Mouse (Mus musculus): ENCODE results near the gene Astn1.

The Astn1 gene

DNA sequence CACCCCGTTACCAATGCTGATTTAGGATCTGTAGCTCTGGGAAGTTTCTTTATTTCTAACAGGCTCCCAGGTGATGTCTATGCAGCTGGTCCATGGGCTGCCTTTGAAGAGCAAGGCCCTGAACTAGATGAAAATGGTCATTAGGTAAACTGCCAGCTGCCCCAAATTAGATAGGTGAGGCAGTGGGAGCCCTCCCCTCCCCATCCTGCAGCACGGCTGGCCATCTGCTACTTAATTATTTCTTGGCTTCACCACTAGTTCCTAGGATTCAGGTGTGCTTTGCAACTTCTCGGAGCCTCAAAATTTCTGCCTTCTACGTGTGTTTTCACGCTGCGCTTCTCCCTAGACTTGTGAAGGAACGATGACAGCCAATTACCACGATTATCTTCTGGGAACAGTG lies 59.4 kb downstream of the Astn1 start:
- DNase-seq = no peak

DNA sequence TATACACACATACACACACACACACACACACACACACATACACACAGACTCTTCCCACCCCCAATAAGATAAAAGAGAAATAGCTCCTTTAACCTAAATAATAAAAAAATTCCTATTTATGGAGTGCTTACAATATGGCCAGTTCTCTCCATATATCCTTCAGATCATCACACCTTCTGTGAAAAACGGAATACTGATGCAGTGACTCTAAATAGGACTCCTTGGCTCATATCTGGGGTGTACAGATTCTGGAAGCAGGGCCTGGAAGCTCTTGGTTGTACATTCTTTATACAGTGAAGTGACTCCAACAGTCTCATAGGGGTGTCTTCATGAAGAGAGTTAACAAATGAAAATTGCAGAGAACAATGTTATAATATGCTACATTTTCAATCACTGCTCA lies 60.7 kb downstream of the Astn1 start:
- DNase-seq = no peak

DNA sequence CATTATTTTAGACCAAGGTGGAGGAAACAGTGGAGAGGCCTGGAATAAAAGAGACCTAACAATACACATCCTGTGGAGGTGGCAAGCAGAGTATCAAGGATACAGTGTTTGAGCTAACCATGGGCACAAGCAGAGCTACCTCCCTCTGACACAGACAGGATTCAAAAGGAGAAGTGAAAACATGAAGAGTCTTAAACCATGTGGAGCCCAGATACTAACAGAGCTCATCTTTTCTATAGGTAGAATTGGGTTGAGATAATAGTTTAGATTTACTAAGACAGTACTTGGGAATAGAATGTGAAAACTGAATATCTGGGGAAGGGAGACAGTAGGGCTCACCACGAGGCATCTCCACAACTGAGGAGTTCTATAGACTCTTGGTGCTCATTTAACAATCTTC lies 84.0 kb downstream of the Astn1 start:
- no peak for DNase-seq

DNA sequence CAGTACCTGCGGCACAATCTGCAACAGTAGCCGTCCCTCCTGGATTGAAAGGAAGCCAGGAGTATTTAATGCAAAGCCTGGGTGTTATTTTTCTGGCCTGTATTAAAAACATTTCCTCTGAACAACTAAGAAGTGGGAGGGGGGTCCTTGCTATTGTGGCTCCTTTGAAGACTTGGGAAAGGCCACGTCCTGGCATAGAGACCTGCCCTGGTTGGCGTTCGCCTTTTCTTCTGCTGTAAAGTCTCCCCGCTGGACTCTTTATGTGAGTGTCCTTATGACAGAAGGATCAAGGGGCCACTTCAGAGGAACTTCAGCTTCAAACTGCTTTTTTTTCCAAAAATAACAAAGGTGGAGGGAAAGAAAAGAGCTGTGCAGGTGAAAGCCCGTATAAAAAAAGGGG lies 85.9 kb downstream of the Astn1 start:
- DNase-seq = no peak

DNA sequence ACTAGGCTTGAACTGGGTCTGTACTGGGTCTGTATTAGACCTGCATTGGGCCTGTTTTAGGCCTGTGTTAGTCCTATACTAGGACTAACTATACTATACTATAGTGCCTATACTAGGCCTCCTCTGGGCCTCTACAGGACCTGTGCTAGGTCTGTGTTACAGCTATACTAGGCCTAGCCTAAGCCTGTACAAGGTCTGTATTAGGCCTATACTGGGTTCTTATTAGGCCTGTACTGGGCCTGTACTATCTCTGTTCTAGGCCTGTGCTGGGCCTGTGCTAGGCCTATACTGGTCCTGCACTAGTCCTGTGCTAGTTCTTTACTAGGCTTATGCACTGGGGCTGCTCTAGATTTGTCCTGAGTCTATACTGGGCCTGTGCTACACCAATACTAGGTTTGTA lies 90.6 kb downstream of the Astn1 start:
- DNase-seq = no peak

DNA sequence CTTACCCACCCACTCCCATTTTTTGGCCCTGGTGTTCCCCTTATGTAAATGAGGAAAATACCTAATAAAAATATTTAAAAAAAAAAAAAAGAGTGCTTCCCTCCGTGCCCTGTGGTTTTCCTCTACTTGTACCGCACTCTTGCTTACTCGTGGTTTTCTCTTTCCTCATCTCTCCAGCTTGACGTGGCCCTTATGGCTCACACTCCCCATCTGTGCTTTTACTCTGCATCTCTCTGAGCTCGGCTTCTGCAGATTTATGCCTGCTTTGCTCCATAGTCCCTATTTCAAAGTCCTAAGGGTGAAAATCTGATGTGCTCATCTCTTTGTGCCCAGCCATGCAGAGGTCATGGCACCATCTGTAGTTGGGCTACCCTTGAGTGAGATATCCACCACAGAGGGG lies 91.5 kb downstream of the Astn1 start:
- DNase-seq = no peak

DNA sequence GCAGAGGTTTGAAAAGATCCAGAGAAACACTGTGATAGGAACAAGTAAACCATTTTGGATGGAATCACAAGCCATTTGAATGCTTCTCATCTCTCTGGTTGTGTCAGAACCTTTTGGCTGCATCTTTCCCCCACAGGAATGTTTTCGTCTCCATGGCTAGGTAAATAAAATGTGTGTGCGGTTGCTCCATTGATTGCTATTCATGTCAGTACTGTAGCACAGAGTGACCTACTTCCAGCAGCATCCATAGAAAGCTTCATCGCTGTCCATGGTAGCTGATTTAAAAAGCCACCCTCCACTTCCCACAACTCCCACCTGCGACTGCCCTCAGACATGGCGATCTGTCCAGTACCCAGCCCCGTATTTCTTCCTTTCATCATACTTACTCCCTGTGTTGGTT lies 101.9 kb downstream of the Astn1 start:
- no peak for DNase-seq

DNA sequence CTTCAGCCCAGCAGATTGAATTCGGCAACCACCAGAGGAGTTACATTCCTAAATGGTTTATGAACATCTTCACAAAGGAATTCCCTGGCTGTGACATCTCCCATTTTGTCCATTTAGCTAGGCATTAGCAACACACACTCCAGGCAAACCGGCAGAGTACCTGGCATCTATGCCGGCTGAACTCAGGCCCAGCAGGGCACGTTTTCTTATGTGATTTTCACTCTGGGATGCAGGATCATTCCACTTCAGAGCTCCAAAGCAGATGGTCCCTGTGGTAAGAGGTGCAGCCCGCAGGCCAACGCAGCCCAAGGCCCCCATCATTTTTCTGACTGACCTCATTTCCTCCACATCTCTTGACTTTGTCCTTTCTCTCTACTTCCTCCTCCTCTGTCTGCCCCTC lies 103.2 kb downstream of the Astn1 start:
- no peak for DNase-seq

DNA sequence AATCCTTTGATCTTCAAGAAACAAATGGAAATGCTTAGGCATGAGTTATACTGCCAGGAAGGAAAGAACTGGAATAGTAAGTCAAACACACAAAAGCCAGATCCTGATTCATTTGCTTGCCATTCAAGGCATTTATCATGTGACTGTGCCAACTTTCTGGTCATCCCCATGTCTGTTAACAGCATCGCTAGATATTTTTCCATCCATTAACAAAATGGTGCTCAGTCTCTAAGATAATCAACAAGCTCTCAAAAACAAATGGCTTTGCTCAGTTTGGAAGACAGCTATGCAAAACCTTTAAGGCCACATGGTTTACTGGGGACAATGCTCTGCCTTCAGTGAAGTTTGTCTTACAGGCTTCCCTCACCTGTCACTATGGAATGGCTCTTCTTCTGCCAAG lies 115.8 kb downstream of the Astn1 start:
- DNase-seq = no peak

DNA sequence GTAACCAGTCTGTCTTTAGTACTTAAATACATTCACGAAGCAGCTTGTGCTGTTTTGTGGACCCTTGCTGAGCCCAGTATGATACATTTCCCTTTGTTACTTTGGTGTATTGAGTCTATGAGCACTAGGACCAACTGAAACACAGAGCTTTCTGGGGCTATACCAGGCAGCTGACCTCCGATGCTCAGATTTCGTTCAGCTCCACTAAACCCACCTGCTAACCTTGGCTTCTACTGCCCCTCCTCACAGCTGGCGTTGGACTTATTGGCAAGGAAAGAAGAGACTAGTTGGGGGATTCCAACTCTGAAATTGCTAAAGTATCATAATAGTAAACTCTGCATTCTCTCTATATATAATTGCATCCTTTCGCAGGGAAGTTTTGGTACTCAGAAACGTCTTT lies 118.2 kb downstream of the Astn1 start:
- no peak for DNase-seq

DNA sequence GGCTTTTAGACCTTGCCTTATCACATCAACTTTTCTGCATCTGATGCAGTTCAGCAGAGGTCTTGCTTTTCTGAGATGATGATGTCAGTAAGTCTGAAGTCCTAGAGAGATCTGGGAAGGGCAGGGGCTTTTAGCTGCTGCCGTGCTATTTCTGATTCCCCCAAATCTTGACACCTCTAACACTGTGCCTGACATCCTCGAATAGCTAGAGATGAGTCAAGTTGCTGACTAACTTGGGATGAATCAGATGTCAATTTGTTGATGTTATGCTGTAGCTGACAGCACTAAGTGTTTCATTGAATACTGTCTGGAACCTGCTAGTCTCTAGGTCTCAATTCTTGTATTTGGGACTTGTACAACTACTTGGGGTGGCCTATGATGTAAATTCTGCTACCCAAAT lies 121.7 kb downstream of the Astn1 start:
- no peak for DNase-seq

DNA sequence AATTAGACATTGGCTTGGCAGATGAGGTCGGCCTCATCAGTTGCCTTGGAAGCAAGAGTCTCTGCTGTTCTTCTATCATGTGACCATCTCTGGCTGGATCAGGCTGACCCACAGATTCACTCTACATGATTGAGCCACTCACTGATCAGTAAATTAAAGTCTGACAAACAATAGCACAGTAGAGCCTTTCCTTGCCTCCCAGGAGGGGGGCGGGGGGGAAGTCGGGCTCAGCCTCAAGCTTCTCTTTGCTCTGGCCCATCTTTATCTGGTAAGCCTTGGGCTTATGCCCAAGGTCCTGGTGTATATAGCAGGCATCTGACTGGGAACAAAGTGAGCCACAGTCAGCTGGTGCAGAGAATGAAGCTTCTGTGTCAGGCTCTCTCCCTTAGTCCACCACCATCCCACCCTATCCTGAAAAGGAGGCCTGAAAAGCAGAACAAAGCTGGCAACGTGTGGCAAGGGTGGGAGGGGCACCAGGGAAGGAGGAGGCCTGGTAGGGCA lies 127.5 kb downstream of the Astn1 start:
- no peak for DNase-seq

DNA sequence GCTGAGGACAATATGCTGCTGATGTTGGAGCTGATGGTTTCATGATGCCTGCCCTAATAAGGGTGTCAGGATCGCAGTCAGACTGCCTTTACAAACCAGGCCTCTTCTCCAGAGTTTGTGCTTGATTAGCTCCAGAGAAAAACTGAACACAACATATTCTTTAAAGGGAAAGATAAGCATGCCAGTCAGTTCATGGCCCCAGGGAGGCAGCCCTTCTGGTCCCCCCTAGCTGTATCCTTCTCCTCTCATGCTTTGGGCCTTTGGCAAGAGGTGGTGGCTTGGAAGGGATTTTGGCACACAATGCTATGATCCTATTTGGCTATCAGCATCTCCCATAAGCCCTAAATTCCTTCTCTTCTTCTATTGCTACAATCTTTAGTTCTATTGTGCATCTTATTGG lies 128.1 kb downstream of the Astn1 start:
- no peak for DNase-seq

DNA sequence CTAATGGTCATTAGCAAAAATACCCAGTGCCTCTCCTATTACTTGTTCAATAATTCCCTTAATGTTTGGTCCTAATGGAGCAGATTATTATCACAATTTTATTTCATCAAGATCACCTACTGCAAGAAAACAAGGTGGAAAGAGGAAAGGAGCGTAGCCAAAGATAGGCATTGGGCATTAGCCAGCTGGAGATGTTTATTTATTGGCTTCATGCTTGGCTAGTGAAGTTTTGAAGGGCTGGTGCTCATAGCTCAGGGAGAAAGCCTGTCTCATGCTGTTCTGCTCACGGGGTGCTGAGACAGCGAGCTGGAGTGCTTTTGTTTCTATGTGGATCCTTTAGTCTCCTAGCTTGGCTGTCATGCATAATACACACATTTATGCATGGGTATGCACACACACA lies 131.2 kb downstream of the Astn1 start:
- DNase-seq = no peak

DNA sequence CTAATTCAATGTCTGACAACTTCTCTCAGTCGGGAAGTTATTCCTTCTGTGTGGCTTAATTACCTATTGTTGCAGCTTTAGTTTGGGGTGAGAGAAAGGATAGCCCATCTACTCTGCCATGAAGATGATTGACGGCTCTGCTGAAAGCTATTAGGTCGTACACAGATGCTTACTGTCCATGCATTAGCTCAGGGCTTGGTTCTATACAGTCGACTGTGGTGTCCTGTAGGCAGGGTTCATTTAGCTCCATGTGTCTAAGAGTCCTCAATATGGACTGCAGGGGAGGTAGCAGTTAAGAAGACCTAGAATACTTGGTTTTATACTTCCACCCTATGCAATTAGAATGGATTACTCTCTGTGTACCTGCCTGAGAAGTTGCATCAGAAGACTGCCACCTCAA lies 138.1 kb downstream of the Astn1 start:
- DNase-seq = no peak

DNA sequence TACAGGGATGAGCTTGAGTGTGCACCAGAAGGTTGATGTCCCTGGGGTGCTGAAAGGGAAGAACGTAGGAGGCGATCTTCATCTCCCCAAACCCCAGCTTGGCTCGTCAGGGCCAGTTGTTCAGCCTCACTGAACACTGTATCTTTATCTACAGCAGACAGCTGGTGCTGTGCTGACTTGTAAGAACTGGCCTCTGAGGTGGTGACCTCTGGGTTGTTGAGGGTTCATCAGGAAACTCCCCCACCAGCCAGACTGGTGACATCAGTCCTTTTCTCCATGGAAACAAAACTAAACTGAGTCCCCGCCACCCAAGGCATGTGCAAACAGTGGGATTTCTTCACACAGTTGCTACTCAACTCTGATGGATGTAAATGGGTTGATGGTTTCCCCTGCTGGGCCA lies 138.9 kb downstream of the Astn1 start:
- DNase-seq = no peak

DNA sequence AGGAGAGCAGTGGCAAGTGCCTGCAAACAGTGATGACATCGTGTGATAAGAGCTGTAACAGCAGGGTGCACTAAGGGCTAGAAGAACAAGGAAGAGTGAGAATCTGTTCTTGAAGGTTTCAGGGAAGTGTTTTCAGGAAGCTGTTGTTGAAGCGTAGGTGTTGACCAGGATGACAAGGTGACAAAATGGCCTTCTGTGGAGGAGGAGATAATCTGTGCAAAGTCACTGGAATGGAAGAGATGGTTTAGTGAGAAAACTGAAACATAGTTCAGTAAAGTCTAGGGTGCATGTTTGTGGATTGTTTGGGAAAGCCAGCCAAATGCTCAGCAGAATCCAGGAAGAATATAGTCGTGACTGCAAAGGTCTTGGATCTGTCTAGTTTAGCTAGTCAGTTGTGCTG lies 145.5 kb downstream of the Astn1 start:
- no peak for DNase-seq

DNA sequence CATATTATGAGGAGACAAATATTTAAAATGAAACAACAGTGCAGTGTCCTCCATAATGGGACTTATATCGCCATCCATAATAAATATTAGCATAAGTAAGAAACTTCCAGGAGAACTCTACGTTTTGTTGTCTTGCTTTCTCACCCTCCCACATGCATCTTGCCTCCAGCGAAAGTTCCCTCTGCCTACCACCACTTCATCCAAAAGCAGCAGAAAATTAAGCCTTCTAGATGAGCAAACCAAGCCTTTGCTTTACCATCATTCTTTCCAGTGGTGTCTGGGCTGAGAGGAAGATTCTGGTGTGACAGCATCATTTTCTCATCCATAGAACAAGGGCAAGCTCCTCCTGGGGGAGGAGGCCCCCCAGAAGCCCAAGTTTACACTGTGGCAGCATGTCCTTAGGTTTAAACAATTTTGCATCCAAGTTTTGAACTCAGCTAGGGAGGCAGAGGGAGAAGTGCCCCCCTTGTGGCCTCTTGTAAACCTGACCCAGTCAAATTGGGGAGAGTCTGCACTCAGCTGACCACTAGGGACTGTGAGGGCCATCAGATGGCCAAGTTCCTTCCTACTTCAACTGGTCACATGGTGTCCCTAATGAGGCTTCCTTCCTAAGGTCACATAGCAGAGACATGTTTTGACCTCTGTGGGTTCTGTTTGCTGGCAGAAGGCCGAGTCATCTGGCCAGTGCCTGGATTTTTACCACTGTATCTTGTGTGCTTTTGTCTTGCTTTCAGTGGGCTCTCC lies 147.2 kb downstream of the Astn1 start:
- no peak for DNase-seq

DNA sequence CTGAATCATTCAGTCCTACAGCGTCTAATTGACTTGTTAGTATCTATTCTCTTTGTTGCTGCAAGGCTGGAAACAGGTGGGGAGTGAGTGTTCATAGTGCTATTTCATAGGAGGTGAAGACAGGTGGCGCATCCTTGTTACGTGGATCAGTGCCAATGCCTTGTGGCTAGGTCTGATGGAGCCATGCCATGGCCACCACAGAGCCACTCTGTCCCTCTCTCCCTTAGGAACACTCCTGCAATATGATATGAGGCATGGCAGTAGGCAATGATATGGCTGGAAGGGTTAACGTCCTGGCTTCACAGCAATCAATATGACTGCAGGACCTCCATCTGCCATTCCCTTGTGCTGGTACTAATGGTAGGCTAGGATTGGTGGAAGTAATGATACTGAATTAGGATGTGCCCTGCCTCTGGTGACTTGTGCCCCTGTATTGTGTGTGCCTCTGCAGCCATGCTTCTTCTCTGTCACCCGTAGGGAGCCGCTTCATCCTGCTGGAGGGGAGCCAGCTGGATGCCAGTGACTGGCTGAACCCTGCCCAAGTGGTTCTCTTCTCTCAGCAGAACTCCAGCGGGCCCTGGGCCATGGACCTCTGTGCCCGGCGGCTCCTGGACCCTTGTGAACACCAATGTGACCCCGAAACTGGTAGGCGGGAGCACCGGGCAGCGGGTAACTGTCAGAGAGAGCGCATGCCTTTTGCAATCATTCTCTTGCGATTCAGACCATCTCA lies 148.6 kb downstream of the Astn1 start:
- no peak for DNase-seq

DNA sequence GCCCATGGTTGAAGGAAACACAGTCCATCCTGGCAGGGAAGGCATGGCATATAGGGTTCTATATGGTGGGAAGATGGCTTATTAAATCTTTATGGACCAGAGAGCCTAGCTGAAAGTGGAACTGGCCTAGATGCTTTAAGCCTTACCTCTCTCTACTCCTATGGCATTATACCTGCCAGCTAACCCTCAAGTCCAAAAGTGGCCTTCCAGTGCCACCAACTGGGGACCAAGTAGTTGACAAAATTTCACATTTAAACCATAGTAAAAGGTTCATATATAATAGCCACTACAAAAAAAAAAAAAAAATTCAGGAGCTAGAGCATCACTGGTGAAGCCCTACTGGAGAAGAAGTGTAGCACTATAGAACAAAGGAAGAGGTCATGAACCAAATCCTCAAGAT lies 150.0 kb downstream of the Astn1 start:
- no peak for DNase-seq

DNA sequence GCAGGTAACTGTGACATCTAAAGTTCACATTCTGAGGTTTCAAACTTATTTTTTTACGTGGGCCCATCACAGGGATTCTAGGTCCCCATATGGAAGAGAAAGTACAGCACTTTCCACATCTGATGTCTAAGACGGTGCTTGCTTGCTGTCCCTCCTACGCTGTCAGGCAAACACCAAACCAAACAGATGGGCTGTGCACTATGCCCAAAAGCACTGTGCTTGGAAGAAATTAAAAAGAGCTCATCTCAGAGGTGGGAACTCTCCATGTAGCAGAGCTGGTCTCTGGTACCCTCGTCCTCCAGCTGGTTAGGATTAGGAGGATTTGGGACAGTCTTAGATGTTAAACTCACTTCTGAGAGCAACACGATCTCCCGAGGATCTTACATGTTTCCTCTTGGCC lies 150.6 kb downstream of the Astn1 start:
- DNase-seq = no peak

DNA sequence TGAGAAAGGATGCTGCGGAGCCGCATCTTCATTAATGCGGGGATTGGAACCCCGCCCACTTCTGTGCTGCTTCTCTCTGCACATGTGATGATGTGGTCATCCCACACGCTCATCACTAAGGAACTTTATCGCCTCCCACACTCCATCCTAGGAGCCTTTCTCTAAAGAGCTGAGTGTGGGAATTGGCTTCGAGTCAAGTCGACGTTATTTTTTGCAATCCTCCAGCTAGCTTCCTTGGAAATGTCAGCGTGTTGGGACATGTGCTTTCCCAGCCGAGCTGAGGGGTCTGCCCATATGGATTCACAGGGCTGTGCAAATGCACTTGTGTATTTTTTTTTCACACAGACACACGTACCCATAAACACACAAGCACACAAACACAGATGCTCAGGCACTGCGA lies 151.5 kb downstream of the Astn1 start:
- DNase-seq = no peak

DNA sequence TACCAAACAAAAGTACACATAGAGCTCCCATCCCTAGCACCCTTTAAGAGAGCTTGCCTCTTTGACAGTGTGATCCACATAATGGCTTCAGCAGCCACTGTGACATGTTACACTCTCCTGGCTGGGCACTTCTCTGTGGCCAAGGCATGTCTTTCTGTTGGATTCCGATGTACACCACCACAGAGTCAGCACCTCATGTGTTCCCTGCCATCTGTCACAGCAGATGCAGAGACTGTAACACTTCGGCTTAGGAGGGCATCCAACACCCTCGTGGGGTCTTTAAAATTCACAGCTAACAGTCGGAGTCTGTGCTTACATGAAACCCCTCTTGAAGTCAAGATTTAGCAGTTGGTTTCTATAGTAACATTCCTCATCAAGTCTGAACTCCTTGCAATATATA lies 154.5 kb downstream of the Astn1 start:
- DNase-seq = no peak

DNA sequence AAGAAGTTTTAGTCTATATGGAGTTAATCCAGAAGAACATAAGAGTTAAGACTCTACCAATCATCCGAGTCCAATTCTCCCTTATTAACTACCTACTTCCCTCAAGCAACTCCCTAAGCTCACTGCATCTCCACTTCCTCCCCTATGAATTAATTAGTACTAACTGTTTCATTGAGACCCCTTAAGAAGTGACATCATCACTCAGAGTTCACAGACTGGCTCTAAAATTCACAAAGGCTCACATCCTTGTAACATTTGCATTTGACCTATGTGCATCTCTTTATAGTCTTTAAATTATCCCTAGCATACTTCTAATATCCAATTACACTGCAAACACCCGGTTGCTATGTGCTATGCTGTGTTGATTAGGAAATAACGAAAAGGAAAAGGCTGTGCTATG lies 174.1 kb downstream of the Astn1 start:
- no peak for DNase-seq

DNA sequence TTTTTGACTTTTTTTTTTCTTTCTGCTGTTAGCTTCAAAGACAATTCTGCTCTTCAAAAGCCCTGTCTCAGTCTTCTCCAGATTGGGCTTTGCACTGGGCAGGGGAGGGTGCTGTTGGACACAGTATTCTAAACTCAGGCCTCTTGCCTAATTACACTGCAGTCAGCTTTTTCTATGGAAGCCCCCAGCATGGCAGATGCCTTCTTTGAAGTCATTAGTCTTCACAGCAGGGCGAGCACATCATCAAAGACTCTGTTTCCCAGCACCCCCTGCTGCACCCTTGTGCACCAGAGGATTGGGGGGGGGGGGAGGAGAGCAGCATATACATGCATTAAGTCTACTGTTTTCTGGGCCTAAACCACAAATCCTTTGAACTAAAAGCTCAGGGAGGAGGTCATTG lies 174.8 kb downstream of the Astn1 start:
- no peak for DNase-seq

Measured in kidney, adult 18-20 months (tissue).